Mouse (Mus musculus) bone marrow, adult 2 months (tissue): ENCODE results near the gene Rtf1.

ENCODE experiments used
- CTCF ChIP-seq: fragments of 200-500 bp; IDR thresholded peaks from 2 replicates; pipeline ENCODE4 v1.5.1; 2011; ENCODE audit warnings: low read length, control low read depth; ENCODE audit not compliant: control insufficient read depth, insufficient read depth
- POLR2A ChIP-seq: fragments of 200-500 bp; IDR thresholded peaks from 2 replicates; pipeline ENCODE4 v1.6.1; 2011; ENCODE audit warnings: low read depth, mild to moderate bottlenecking, control low read depth, low read length, borderline replicate concordance; ENCODE audit not compliant: control insufficient read depth

GRCm38 (mm10) chr2:119707676-119708075 lies 32.8 kb downstream of the Rtf1 start:
- TF ChIP-seq CTCF (no peak), POLR2A (no peak)
